Mouse (Mus musculus): ENCODE measurements around the gene Fgf3. TPM values are rescaled to one million over a fixed set of nuclear protein-coding genes. Genes with fewer than 3 reads are reported as not detected.
"Not testable (repeated sequence)": the region's sequence is repeated elsewhere in the genome, so short reads cannot be mapped to it uniquely, and the experiment has no call there.

Gene Fgf3
- total RNA-seq, 2 experiments from 2014 or later: 0.89 to 1.1 TPM

DNA sequence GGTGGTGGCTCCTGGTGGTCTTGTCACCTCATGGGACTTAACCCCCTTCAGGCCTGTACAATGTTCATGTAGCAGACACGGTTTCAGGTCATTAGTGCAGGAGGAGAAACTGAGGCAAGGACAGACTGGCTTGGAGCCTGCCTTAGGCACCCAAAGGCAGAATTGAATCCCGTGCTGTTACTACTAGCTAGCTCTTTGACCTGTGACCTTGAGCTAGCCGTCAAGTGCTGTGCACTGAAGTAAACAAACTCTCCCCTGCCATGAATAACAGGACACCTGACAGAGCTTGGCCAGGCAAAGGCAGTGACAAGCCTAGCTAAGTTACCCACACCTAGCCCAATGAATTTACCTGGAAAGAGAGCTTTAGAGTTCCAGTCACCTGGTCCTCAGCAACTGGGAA lies 17.1 kb downstream of the Fgf3 start:
- intact Hi-C loops (cut with DNase I): no loop called here
- no peak for DNase-seq (ENCODE audit: low spot score in 2 of 2)

DNA sequence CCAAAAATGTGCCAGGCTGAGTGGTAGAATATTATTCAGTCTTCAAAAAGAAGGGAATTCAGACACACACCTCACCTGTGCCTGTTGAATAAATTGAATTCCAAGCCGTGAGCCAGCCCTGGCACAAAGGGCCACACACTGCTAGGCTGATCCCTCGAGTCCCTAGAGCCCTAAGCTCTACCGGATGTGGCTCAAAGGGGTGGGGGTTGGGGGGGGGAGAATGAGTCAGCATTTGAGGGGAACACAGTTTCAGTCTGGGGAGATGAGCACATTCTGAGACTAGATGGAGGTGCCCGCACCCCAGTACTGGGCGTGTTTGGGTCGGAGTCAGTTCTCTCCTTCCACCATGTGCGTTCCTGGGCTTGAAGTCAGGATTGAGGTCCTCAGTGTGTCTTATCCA lies 19.3 kb downstream of the Fgf3 start:
- DNase-seq (ENCODE audit: low spot score in 2 of 2): no peak
- intact Hi-C loops (cut with DNase I): no loop called here

DNA sequence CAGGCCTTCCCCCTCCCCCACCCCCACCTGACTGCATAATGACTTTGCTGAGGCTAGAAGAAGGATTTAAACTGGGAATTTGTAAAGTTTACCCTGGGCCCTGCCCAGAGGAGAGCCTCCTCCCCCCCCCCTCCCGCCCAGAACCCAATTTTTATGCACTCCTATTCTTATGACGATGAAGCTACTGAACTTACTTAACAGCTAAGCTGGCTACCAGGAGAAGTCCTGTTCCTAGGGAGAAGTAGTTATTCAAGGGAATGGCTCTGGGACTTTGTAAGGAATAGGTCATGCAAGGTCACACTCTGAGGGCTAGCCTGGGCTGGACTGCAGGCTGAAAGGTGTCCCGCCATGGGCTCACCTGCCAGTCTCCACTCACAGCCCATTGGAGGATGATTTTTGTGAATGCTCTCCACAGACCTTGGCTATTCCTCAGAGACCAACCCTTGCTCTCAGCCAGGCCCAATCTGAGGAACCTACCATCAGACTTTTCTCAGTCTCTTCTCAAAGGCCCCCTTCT lies 20.0 kb downstream of the Fgf3 start:
- DNase-seq (ENCODE audit: low spot score in 2 of 2): no peak
- intact Hi-C loops (cut with DNase I): no loop called here

DNA sequence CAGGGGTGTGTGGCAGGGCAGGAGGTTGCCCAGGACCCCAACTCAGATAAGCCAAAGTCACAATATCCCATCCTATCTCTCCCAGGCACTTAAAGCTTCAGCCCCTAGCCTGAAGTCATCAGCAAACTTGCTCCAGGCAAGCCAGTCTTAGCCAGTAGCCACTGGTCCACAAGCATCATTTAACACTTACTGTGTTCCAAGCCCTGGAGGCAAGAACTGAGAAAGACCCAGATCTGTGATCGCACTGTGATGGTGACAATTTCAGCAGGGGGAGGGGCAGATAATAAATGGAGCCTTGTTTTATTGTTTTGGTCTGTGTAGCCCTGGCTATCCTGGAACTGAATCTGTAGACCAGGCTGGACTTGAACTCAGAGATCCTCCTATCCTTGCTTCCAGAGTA lies 20.8 kb downstream of the Fgf3 start:
- intact Hi-C loops (cut with DNase I): no loop called here
- no peak for DNase-seq (ENCODE audit: low spot score in 2 of 2)

DNA sequence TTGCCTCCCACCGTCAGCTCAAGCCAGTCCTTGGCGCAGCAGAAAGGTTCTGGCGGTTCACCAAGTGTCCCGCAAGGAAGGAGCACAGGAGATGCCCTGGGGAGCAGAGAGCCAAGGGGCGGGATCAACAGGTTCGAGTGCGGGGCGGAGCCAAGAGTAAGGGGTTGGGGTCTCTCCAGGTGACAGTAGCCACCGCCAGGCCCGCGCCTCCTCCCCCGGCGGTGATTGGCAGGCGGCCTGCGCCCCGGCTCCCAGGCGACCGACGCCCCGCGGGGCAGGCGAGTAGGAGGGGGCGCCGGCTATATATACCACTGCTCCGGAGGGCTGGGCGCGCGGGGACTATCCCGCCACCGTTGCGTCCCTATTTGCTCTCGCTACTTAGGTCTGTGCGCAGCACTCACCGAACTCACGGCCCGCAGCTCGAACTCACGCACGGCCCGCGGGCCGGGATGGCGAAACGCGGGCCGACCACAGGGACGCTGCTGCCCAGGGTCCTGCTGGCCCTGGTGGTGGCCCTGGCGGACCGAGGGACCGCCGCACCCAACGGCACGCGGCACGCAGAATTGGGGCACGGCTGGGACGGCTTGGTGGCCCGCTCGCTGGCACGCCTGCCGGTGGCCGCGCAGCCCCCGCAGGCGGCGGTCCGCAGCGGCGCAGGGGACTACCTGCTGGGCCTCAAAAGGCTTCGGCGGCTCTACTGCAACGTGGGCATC lies 23.3 kb downstream of the Fgf3 start:
- intact Hi-C loops (cut with DNase I): no loop called here
- no peak for DNase-seq (ENCODE audit: low spot score in 2 of 2)

DNA sequence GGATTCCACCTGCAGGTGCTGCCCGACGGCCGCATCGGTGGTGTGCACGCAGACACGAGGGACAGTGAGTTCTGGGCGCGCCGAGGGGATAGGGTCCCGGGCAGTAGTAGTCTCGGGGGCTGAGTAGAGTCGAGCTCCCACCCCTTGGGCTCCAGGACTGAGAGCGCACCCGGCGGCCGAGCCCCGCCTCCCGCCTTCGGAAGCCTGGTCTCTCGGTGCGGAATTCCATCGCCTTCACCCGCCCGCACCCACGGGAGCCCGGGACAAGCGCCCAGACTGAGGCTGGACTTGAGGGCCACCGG lies 23.8 kb downstream of the Fgf3 start:
- DNase-seq (ENCODE audit: low spot score in 2 of 2): no peak
- intact Hi-C loops (cut with DNase I): no loop called here

DNA sequence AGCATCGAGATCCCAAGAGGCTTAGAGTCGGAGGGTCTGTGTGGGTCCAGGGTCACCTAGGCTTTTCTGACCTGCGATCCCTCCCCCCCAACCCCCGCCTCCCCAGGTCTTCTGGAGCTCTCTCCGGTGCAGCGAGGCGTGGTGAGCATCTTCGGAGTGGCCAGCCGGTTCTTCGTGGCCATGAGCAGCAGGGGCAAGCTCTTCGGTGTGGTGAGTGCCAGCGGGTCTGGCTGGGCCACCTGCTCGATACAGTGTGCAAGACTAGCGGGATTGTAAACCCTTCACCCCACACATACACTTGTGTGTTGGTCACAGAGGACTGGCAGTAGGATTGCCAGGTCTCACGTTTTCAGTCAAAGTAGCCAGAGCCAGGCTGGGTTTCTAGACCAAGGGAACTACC lies 24.2 kb downstream of the Fgf3 start:
- no peak for DNase-seq (ENCODE audit: low spot score in 2 of 2)
- intact Hi-C loops (cut with DNase I): no loop called here

DNA sequence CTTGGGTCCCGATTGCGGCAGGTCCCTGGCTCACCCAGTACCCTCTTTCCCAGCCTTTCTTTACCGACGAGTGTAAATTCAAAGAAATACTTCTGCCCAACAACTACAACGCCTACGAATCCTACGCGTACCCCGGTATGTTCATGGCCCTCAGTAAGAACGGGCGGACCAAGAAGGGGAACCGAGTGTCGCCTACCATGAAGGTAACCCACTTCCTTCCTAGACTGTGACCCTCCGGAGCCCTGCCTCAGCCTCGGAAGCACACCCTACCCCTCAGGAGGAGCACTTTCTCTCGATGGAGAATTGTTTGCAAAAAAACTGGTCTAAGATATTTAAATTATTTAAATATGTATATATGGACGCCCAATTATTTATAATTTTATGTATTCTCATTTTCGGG lies 24.8 kb downstream of the Fgf3 start:
- DNase-seq (ENCODE audit: low spot score in 2 of 2): no peak
- intact Hi-C loops (cut with DNase I): no loop called here

DNA sequence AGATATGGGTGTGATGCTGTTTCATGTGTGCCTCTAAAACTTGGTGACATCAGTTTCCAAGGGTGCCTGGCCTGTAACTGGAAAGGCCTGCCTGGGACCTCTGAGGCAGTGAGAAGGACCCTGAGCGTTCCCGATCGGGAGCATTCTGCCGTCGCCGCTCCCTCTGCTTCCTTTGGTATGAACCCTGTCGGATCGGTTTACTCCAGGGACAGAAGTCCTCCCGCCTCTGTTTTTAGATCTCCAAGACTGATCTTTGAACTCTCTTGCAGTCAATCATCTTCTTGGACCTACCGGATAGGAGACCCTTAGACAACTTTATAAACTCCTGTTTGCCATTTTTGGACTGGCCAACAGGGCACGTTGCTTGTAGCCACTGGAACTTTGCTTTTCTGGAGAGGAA lies 25.3 kb downstream of the Fgf3 start:
- no peak for DNase-seq (ENCODE audit: low spot score in 2 of 2)
- intact Hi-C loops (cut with DNase I): no loop called here

DNA sequence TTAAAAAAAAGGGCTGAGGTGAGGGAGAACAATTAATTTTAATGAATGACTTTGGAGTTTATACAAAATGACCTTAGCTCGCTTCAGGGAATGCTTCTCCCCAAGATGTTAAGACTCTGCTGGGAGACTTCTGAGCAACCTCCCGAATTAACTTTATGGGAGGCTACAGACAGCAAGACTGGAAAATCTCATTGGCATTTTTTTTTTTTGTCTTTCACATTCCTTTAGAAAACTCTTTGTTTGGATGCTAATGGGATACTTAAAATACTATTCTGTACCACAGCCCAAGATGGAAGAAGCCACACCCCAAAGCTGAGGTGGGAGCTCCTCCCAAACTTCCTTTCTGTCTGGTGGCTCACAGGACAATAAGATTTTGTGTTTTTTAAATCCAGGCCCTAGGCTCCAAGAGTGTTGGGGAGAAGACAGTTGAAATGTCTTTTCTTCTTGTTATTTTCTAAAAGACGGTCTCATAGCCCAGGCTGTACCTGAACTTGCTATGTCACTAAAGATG lies 26.3 kb downstream of the Fgf3 start:
- no peak for DNase-seq (ENCODE audit: low spot score in 2 of 2)
- intact Hi-C loops (cut with DNase I): no loop called here

DNA sequence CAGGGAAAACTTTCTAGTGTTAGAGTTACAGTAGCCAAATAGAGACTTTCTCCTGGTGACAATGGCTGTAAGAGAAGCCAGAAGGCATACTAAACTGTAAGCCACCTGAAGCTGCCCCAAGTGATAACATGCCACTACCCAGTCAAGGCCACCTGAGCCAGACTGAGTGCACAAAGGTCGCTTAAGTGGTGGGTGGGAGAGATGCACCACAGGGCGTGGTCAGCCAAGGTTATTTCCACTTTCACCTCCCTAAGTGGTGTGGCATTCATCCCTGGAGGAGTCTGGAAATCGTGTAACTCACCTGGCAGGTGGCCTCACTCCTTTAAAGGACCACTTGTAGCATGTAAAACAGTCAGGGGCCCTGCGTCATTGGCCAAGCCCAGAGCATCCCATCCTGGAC lies 29.3 kb downstream of the Fgf3 start:
- intact Hi-C loops (cut with DNase I): no loop called here

DNA sequence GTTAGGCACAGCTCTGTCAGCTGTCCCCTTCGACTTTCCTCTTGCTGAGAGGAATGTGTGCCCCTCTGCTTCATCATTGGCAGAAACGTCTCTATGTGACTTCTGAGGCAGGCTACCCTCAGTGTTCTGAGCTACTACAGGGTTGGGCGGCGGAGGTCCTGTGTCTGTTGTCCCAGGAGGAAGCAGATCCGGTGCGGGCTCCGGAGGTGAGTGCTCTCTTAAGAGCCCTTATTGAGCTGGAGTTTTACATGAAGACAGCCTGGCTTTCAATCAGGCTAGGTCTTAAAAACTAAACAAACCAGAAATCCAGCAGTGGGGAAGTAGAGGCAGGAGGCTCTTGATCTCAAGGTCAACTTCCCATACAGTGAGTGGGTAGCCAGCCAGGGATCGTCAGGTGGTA lies 29.7 kb downstream of the Fgf3 start:
- DNase-seq (ENCODE audit: low spot score in 2 of 2): no peak
- intact Hi-C loops (cut with DNase I): no loop called here

More for the DNA sequence above, 29.3 kb downstream of the Fgf3 start:
- no peak for DNase-seq (ENCODE audit: low spot score in 2 of 2)

DNA sequence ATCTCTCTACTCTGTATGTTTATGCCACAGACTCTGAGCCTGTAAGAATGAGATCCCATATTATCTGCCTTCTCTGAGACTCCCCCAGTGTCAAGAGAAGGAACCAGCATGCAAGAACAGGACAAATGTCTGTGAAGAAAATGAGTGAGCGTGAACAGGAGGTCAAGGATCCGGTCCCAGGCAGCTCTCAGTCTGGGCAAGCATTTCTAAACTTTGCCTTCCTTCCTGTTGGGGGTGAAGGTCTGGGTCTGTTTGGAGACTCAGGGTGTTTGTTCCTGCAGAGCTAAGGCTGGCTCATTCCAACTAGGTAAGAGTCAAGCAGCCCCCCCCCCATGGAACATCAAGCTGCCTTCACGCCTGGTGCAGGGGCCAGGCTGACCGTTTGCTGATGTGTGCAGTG lies 34.5 kb downstream of the Fgf3 start:
- DNase-seq (ENCODE audit: low spot score in 2 of 2): no peak
- intact Hi-C loops (cut with DNase I): no loop called here

DNA sequence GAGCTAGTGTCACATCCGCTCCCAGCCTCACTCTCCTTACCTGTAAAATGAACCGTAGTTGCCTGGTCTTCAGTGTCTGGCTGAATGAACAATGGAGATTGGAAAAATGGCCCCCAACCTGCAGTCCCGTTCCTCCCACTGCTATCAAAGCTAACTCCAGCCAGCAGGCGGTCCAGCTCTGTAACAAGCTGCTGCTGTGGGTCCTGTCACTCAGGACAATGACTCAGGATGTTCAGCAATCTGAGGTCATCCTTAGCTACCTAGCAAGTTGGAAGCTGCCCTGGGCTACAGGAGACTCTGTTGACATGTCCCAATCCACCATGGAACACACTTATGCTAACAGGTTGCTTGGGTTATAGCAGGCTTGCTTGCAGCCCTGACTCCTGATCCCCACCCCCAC lies 35.3 kb downstream of the Fgf3 start:
- DNase-seq (ENCODE audit: low spot score in 2 of 2): no peak
- intact Hi-C loops (cut with DNase I): no loop called here

DNA sequence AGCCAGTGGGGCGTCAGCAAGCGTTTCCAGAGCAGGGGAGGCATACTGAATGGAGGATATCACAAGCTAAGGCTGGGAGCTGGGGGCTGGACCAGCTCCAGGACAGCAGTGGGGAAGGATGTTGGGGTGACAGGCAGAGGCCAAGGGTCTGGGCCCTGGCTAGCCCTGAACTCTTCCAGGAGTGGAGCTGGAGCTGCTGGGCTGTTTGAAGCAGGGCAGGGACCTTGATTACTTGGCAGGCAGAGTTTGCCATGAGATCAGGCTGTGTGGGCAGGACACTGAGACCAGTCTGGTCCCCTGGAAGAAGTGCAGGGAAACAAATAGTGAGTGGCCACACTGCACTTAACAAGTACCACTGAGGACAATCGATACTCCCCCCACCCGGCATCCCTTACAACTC lies 36.3 kb downstream of the Fgf3 start:
- no peak for DNase-seq (ENCODE audit: low spot score in 2 of 2)
- intact Hi-C loops (cut with DNase I): no loop called here

DNA sequence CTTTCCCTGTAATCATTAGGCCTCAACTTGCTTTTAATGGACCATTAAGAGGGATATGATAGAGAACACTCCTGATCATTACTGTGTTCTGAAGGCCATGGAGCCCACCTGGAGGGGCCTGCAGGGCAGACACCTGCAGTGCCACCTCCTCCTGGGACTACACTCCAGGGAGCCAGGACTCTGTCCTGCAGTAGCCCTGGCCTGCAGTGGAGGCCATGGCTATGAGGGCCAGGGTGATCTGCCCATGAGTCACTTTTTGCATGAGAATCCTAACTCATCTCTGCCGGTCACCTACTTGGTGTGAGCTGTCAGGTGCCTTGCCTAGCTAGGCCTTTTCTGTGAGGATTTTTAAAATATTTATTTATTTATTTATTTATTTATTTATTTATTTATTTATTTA lies 40.5 kb downstream of the Fgf3 start:
- intact Hi-C loops (cut with DNase I): no loop called here
- DNase-seq (ENCODE audit: low spot score in 2 of 2): no peak

DNA sequence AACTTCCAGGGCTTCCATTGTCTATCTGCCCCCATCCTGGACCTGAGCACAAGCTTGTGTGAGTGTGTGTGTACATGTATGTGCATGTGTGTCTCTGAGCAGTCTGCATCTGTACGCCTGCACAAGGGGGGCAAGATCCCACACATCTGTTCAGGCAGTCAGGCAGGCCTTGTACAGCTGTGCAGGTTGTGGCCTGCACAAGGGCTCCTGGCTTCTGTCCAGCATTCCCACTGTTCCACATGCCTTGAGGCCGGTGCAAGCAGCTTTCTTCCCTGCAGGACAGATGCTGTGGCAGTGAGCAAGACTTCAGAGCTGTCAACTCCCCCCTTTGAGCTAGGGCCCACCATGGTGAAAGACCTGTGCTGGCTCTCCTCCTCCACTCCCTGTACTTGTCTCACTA lies 45.2 kb downstream of the Fgf3 start:
- no peak for DNase-seq (ENCODE audit: low spot score in 2 of 2)
- intact Hi-C loops (cut with DNase I): no loop called here

DNA sequence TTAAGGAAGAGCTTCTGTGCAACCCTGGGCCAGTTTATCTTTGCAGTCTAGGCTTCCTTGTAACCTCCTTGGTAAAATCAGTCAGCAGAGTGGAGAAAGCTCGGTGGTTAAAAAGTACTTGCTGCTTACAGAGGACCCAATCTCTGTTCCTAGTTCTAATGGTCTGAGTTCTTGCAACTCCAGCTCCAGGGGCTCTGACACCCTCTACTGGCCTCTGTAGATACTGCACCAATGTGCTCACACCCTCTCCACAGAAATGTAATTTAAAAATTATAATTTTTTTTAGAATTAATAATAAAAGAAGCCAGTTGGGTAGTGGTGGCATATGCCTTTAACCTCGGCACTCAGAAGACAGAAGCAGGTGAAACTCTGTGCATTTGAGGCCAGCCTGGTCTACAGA lies 49.8 kb downstream of the Fgf3 start:
- no peak for DNase-seq (ENCODE audit: low spot score in 2 of 2)
- intact Hi-C loops (cut with DNase I): no loop called here

DNA sequence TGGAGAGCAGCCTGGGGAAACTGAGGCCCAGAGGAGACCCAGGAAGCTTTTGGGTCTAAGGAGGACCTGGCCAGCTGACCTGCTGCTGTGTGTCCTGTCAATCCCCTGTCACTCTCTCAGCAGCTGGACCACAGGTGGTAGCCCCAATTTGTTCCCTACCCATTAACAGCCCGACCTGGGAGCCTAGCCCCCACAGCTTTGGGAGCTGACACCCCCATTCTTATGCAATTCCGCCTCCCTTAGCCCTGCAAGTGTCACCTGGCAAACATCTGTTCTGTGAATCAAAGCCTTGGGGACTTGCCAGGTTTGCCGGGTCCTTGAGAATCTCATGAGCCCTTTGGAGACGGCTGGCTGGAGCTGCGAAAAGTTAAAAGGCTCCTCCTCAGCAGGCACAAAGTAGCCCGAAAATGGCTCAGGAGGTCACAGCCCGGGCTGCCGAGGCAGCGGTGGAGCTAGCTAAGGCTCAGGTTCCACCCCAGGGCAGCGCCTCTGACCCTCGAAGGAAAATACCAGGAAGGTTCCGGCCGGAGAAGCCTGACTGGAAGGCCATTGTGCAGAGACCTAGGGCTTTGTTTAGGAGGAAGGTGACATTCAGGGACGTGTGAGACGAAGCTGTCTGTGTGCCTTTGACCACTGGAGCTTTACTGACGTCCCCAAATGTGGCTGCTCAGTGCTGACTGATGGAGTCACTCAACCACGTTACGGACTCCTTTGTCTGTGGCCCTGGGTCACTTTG lies 50.8 kb downstream of the Fgf3 start:
- intact Hi-C loops (cut with DNase I): no loop called here
- no peak for DNase-seq (ENCODE audit: low spot score in 2 of 2)

DNA sequence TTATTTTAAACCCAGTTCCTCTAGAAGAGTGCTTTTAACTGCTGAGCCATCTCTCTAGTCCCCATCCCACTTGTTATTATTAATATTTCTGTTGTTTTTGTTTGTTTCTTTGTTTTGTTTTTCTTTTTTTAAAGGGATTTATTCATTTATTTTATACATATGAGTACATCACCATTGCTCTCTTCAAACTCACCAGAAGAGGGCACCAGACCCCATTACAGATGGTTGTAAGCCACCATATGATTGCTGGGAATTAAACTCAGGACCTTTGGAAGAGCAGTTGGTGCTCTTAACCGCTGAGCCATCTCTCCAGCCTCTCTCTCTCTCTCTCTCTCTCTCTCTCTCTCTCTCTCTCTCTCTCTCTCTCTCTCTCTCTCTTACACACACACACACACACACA lies 52.8 kb downstream of the Fgf3 start:
- DNase-seq (ENCODE audit: low spot score in 2 of 2); intact Hi-C loops (cut with DNase I): not testable (repeated sequence)

DNA sequence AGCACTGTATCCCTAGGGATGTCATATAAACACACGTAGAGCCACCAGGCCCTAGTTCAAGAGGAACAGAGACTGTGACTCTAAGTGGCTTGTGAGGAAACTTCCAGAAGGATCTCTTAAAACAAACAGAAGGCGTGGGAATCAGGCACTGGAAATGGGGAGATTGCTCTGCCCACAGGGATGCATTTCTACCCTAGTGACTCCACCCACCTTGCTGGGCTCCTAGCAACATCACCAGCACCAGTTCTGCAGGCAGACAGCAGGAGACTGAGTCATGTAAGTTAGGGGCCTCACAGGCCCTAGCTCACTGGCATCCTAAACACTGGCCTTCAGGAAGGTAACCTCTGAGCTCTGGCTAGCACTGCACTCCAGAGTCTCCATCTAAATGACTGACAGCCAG lies 54.0 kb downstream of the Fgf3 start:
- intact Hi-C loops (cut with DNase I): no loop called here
- DNase-seq (ENCODE audit: low spot score in 2 of 2): peak in 1 of 2 experiments; percentile 49

Data from left cerebral cortex, postnatal 25 days (tissue).